Mouse (Mus musculus): ENCODE measurements around the gene Plvap.

Gene Plvap

DNA sequence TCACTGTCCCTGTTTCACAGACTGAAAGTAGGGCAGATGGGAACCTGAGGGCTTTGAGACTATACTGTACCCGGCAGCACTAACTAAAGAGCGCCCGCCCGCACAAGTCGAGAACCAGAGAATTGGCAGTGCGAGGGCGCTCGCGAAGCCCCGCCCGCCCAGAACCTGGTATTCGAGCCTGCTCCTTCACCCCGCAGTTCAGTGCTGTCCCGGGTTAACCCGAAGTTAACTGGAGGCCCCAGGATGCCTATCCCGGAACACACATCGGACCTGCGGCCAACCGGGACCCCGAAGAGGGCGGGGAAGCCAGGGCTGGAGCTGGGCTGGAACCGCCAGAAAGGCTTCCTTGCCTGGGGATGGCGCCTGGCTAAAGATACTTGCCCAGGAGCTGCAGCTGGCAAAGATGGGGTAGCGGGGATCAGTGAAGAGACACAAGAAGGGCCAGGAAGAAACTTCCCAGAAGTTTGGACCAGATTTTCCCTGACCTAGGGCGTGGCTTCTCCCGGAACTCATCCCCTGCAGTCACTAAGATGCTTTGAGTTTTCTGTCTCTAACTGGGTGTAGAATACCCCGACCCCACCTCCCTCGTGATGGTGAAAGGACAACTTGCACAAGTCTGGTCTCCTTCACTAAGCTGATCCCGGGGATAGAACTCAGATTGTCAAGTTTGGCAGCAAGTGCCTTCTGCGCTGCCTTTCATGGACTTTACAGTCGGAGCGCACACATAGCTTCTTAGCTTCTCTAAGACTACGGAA is 23.7 kb downstream of the Plvap start, which contains the start of gene Gtpbp3:
Gtpbp3 (plus strand) TSS at position 413 of the 755 bp plus-strand sequence.
- DNase-seq (ENCODE audit: low spot score in 2 of 2), result peak; percentile 58 to 68

DNA sequence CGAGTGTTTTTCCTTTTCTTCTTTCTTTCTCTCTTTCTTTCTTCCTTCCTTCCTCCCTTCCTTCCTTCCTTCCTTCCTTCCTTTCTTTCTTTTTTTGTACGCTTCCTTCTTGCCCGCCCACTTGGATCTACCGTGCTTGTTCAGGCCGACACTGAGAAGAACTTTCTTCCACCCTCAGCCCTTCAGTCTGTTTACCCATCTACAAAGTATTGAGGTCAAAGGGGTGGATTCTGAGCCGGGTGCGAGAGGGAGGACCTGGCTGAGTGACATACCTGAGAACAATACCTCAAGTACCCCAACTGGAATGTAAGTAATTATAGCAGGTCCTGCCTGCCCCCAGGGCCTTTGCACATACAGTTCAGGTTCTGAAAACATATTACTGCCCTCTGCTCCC is 25.4 kb downstream of the Plvap start:
- DNase-seq (ENCODE audit: low spot score in 2 of 2), result no peak

DNA sequence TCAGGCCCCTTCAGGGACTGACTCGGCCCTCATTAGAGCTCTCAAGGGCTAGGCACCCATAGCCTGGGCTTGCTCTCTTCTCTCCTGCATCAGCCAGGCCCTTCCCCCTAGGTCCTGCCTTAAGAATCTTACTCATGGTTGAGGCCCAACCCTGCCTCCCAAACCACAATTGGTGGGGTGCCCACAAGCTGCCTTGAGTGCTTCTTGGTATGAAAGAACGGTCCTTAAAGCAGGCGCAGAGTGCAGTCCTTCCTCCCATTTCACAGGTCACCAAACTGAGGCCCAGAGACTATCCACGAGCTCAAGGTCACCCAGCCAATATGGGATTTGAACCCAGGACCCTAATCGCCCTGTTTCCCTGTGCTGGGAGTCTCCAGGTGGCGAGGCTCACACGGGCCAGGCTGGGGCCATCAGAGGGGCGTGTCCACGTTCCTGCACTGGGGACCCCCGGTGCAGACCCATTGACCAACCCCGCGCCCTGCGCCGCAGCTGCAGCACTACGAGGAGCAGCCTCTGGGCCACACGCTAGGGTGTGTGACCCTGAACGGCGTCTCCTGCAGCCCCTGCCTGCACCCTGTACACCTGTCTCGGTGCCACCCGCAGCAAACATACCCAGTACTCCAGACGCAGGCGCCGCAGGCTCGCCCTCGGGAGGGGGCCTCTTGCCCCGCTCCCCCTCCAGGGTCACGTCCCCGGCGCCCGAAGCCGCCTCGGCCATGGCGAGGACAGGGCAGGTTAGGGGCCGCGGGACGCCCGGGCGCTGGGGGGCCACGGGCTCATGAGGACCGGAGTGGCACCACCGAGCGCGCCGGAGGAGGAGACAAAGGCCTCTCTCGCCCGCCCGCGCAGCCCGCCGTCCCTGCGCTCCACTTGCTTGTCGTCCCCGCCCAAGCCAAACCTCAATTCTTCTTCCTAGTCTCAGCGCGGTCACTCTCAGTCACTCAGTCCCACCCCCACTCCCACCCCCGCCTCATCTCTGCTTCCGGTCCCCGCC is 26.1 kb downstream of the Plvap start, which contains the start of gene Ano8:
Ano8 (minus strand) TSS at position 822 of the 994 bp plus-strand sequence.
- peak; percentile 75 for DNase-seq (ENCODE audit: low spot score in 2 of 2)

DNA sequence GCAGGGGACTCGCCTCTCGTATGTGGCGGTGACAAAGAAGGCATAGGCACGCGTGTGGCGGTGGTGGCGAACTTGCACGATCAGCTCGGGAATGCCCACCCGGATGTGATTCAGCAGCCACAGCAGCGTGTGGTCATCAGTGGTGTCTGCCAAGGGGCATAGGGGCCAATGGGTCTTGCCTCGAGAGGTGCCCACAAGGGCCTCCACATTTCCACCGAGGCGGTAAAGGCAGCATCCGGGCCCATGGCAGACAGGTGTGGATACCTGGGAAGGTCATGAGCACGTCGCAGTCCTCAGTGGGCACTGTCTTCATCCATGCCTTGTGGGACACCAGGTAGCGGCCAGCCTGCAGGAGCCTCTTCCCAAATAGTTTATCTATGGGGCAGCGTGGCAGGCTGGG is 26.8 kb downstream of the Plvap start:
- DNase-seq (ENCODE audit: low spot score in 2 of 2), result no peak

DNA sequence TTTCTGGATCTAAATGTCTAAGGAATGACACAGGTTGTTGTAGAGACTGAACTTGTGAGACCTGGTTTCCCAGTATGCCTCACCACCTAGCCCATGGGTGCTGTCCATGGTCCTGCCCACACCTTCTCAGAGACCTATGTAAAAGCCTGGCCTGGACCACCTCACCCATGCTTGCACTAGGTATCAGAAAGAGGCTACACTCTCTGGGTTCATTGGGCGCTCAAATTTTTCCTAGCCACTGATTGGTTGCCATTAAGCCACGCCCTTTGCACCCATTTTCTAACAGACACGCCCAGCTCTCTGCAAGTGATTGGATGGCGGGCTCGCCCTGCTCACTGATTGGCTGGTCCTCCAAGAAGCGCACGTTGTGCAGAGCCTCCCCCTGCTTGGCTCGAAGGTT is 27.6 kb downstream of the Plvap start:
- DNase-seq (ENCODE audit: low spot score in 2 of 2), result no peak

DNA sequence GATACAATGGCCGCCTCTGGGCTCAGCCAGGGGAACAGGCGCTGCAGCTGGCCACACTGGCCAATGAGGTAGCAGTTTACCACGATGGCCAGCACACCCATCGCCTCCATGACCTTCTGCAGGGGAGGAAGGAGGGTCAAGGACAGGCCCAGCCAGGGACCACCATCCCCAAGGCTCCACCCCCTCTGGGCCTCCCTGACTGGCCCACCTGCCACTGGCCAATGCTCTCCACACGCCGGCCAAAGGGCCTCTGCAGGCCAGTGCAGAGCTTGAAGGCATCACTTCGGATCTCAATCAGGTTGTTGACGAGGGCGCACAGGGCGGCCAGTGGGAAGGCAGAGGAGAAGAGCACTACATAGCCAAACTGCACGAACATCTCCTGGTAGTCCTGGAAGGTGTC is 32.6 kb downstream of the Plvap start:
- DNase-seq (ENCODE audit: low spot score in 2 of 2), result no peak

DNA sequence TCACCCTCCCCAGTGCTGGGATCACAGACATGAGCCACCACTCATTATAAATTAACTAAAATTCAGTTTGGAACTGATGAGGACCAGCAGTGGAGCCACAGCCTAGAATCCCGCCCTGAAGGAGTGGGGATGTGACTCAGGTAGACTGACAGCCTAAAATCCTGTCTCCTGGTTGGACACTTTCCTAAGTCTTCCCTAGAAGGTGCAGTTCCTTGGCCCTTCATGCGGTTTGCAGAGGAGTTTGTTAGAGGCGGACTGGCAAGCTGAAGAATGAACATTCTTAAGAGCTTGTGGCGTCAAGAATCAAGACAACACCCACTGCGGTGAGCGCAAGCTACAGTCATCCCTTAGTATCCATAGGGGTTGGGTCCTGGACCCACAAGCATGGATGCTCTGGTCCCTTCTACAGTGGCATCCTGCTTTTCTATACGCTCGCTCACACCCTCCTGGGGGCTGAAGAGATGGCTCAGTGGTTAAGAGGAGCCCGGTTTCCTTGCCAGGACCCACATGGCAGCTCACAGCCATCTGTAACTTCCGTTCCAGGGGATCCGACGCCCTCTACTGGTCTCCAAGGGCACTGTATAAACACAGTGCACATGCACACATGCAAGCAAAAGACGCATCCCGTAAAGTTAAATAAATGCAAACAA is 34.2 kb downstream of the Plvap start:
- no peak for DNase-seq (ENCODE audit: low spot score in 2 of 2)

DNA sequence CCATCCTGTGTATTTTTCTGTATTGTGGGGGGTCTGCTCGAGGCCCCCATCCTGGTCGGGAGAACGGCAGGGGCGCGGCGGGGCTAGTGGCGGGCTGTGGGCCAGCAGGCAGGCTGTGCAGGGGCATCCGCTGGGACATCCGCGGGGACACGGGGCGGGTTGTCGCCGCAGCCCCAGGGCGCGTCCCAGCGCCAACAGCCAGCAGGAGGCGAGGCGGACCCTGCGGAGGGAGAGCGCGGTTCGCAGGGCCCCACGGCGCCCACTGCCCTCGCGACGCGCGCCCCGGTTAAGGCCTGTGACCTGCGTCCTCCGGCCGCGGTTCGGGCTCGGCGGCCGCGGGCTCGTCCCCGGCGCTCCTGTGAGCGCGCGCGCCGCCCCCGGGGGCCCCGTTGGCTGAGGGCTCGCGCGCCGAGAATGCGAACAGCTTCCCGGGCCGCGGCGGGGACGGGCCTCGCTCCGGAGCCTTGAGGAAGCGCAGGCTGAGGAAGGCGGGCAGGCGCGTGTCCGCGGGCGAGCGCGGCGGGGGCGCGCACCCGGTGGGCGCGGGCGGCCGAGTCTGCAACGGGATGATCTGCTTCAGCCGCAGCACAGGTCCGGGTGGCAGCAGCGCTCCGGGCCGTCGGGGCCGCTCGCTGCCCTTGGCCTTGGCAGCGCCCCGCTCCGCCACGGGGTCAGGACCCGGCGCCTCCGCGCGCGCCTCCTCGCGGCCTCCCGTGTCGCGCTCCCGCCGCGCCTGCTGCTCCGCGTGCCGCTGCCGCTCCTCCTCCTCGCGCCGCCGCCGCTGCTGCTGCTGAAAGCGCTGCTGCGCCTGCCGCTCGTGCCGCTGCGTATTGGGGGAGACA is 35.2 kb downstream of the Plvap start:
- DNase-seq (ENCODE audit: low spot score in 2 of 2), result peak in 1 of 2 experiments; percentile 64

DNA sequence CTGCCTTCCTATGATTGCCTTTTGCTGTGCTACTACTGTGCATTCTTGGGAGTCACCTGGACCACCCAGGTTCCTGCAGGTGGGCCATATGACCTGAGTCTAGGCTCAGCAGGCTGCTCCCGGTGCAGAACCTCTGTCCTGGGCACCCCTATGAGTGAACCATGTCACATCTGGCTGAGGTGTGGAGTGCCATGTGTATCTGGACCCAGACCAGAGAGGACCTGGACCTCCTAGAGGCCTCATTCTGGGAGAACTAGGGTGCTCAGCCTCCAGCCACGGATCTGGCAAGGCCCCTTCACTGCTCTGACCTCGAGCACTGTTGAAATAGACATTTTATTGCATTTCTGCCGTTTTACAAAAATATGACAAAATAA is 35.9 kb downstream of the Plvap start:
- no peak for DNase-seq (ENCODE audit: low spot score in 2 of 2)

DNA sequence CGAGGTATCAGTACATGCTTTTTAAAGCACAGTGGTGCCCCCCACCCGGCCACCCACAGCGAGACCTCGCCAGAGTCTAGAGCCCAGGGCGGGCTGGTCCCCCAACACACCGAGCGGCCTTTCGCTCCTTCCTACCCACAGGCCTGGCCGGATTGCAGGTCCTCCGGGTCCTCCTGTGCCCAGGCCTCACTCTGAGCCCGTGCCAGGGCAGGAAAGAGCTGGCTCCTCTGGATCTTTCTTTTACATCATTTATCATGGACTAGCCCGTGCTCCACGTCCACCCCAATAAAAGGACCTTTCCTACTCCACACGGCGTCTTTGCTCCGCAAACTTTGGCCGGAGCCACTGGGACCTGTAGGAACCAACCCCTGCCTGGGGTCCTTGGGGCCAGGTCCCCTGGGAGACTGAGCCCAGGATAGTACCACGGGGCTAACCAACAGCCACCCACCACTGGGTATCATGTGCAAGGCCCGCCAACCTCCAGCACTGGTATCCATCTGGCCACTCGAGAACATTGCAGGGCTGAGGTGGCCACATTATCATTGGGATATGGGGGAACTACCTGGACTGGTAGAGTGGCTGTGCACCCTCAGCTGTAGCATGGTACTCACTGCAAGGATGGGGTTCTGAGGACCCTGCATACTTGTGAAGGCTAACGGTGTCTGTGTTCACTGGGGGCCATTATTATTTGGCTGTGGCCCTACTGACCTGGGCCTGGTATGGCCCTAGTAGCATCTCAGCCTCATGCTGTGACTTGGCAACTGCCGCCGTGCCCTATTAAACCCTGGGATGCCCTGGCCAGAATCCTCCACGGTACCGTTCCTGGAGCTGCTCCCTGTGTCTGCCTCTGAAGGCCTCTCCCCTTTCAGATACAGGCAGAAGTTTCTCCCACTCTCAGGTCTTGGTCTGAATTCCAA is 36.5 kb downstream of the Plvap start:
- DNase-seq (ENCODE audit: low spot score in 2 of 2), result no peak

DNA sequence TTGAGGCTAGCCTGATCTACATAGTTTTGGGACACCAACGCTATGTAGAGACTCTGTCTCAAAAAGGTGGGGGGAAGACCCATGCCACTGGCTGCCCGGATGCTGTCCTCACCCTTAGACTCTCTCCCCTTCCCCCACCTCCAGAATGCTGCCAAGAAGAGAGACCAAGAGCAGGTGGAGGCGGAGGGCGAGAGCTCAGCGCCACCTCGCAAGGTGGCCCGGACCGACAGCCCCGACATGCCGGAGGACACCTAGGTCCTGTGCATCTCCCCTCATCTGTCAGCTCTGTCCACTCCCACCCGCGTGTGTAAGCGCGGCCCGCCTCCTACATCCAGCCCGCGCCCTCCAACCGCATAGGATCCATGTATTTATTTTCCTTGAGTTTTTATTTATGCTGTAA is 37.2 kb downstream of the Plvap start:
- DNase-seq (ENCODE audit: low spot score in 2 of 2), result no peak

DNA sequence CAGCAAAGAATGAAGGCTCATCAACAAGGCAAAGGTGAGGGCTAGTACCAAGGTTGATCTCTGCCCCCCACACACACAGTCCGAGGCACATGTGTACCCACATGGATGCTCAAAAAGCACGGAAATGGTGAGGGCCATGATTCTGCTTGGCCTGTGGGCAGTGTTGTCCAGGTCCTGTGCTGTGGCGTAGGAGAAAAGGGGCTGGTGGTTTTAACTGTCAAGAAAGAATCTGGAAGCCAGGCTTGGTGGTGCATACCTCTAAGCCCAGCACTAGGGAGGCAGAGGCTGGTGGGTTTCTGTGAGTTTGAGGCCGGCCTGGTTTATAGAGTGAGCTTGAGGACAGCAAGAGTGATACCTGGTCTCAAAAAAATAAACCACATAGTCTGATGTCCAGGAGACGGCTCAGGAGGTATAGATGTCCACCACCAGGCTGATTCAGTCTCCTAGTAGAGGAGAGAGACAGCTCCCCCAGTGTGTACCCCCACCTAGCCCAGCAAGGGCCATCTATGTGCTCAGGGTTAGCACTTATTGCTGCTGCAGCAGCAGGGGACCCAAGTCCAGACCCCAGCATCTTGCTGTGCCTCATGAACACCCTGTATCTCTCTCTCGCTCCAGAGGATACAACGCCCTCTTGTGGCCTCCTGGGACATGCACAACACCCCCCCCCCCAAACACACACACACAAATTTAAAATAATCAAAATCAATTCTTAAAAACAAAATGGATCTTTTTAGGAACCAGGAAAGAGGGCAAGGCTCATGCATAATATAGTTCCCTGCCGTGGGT is 38.8 kb downstream of the Plvap start:
- no peak for DNase-seq (ENCODE audit: low spot score in 2 of 2)

DNA sequence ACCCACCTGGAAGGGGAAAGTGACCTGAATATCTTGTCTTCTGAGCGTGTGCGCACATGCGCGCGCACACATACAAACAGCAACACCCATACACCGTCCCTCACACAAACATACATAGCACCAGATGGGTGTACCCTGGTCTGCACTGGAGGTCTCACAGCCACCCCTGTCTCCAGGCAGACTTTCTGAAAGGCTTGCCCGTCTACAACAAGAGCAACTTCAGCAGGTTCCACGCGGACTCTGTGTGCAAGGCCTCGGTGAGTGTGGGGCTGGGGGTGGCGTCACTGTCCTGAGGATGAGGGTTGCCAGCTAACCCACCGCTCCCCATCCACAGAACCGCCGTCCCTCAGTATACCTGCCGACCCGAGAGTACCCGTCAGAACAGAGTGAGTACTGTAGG is 39.7 kb downstream of the Plvap start:
- DNase-seq (ENCODE audit: low spot score in 2 of 2), result no peak

DNA sequence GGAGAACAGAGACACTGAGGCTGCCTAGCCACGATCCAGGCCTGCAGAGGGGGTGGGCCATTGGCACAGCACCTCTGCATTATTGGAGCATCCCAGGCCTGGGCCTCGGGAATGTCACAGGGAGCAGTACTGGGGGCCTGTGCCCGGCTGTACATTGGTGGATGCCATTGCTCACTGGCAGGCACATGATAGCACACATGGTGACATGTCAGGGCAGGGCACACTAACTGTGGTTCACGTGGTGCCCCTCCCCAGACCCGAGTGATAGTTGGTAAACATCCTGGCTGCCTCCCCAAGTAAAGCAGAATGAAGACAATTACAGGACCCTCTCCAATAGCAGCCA is 40.7 kb downstream of the Plvap start:
- DNase-seq (ENCODE audit: low spot score in 2 of 2), result no peak

DNA sequence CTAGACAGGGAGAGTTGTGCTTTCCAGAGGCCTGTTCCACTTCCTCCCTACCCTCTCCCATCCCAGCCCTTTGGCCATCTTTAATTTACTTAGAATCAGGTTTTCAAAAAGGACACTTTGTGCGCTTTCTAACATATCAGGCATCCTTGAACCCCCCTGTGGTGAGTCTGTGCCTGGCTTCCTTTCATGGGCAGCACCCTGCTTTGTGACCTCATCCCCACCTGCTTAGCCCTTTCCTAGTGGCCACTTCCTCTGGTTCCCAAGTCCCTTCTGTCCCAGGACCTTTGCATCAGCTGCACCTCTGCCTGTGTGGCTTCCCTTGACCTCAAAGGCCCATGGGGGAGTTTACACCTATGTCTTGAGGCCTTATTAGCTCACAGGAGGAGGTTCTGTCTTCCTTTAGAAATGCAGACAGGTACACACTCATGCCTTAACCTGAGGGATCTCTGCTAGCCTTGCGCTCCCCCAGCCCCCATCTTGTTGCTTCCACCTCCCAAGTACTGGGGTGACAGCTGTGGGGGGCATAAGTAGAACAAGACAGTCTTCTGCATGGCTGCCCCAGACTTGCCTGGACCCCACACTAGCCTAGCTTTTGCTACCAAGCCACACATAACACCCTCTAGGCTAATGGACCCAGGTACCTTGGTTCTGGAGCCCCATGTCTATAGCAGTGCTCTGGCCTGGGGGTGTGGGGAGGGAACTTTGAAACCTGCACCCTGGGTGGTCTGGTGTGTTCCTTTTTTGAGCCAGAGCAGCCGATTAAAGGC is 41.2 kb downstream of the Plvap start:
- no peak for DNase-seq (ENCODE audit: low spot score in 2 of 2)

DNA sequence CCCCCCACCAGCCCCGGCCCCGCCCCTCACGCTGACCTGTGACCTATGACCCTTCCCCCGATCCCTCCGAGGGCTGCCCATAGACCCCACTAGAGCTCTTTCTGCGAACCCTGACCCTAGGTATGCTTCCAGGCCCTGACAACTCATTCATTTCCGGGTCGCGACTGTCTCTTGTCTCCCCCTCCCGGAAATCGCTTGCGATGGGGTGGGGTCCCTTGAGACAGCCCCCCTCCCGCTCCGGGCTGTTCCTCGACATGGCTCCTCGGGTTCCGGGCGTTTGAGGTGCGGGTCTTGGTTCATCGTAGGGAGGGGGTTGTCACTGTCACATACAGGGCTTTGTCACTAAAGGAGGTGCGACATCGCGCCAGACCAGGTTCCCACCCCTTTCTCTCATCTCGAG is 42.1 kb downstream of the Plvap start:
- DNase-seq (ENCODE audit: low spot score in 2 of 2), result no peak

DNA sequence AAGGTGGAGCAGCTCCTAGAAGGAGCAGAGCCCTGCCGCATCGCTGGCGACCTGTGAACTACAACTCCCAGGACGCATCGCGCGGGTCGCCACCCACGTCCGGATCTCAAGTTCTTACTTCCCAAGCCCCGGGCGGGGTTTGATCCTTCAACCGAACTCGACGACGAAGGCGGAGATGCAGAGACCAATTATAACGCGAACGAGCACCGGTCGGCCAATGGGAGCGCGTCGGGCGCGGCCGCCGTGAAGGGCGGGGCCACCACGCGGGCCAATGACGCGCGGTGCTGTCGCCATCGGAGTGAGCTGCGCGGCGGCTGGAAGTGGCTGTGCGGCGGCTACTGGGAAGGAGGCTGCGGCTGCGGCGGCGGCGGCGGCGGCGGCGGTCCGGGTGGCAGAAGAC is 42.6 kb downstream of the Plvap start, which contains the start of gene Dda1:
Dda1 (plus strand) TSS at position 284 of the 400 bp plus-strand sequence.
- DNase-seq (ENCODE audit: low spot score in 2 of 2), result peak; percentile 94 to 97

DNA sequence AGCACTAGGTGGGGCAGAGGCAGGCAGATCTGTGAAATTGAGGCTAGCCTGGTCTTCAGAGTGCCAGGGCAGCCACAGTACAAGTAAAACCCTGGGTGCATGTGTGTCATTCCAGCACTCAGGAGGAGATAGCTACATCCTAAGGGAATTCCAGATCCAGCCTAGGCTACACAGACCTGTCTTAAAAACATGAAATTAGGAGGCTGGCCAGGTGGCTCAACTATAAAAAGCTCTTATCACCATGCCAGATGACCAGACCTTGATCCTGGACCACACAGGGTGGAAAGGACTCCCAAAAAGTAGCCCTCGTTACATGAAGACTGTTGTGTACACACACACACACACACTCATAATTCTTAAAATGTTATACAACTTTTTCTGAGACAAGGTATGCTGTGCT is 43.6 kb downstream of the Plvap start:
- DNase-seq (ENCODE audit: low spot score in 2 of 2), result no peak

DNA sequence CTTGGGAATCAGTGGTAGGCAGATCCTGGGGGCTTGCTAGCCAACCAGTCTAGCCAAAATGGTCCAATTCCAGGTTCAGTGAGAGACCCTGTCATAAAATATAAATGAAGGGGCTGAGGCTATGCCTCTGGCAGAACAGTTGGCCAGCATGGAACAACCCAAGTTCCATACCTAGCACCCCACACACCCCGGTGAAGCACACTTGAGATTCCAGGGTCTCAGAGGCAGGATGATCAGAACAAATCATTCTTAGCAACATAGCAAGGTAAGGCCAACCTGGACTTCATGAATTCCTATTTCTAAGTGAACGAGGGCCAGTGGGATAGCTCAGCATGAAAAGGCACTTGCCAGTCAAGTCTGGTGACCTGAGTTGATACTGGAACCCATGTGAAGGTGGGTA is 44.4 kb downstream of the Plvap start:
- no peak for DNase-seq (ENCODE audit: low spot score in 2 of 2)

Measured in frontal cortex, postnatal 25 days (tissue).